Mouse (Mus musculus): ENCODE data around the gene Qpctl.

Qpctl gene

GRCm38 (mm10) chr7:19124713-19125112 lies 24.4 kb downstream of the Qpctl start:
- Histone ChIP-seq H3K27me3 (ENCODE audit: insufficient read depth, low read length) (no peaks in the 10 kb centered on the region), H3K4me1 (replicated peaks; ENCODE audit: low read depth, low read length) (peaks cover 40% of the 10 kb centered on the region), H3K9me3 (ENCODE audit: low read length) (no peaks in the 10 kb centered on the region), H3K4me3 (replicated peaks; ENCODE audit: low read length) (no peak overlapping the region), H3K36me3 (ENCODE audit: insufficient read depth, low read length) (peaks cover 32% of the 10 kb centered on the region)
- TF ChIP-seq NANOG (IDR thresholded peaks at IDR 0.05; ENCODE audit: borderline replicate concordance, low read length) (no peak), POU5F1 (IDR thresholded peaks at IDR 0.05; ENCODE audit: borderline replicate concordance, low read length) (no peak), CTCF (conservative IDR thresholded peaks at IDR 0.05; ENCODE audit: low read length) (no peak)

- H3K4me3 ChIP-seq (replicated peaks; ENCODE audit: low read length): no peak overlapping the region
- peaks cover 8% of the 10 kb centered on the region for H3K9me3 ChIP-seq (ENCODE audit: low read length)
- peaks cover 8% of the 10 kb centered on the region for H3K36me3 ChIP-seq (ENCODE audit: insufficient read depth, low read length)
- TF ChIP-seq CTCF (conservative IDR thresholded peaks at IDR 0.05; ENCODE audit: low read length): no peak
- TF ChIP-seq NANOG (IDR thresholded peaks at IDR 0.05; ENCODE audit: borderline replicate concordance, low read length): no peak
- no peak for TF ChIP-seq POU5F1 (IDR thresholded peaks at IDR 0.05; ENCODE audit: borderline replicate concordance, low read length)
- H3K4me1 ChIP-seq (replicated peaks; ENCODE audit: low read depth, low read length): peaks cover 32% of the 10 kb centered on the region
- H3K27me3 ChIP-seq (ENCODE audit: insufficient read depth, low read length): peaks cover 14% of the 10 kb centered on the region
These were observed 27.4 kb downstream of the Qpctl start for GRCm38 (mm10) chr7:19121686-19122085.

GRCm38 (mm10) chr7:19119631-19120429 lies 29.3 kb downstream of the Qpctl start, which contains the start of gene Fbxo46:
Gene Fbxo46, plus strand, starts transcription at chr7:19119859.
- peaks cover 26% of the 10 kb centered on the region for H3K4me1 ChIP-seq (replicated peaks; ENCODE audit: low read depth, low read length)

GRCm38 (mm10) chr7:19119083-19119482 lies 30.0 kb downstream of the Qpctl start:
- Histone ChIP-seq H3K4me3 (replicated peaks; ENCODE audit: low read length) (no peak overlapping the region), H3K36me3 (ENCODE audit: insufficient read depth, low read length) (no peaks in the 10 kb centered on the region), H3K9me3 (ENCODE audit: low read length) (peaks cover 8% of the 10 kb centered on the region), H3K4me1 (replicated peaks; ENCODE audit: low read depth, low read length) (peaks cover 22% of the 10 kb centered on the region), H3K27me3 (ENCODE audit: insufficient read depth, low read length) (peaks cover 25% of the 10 kb centered on the region)
- TF ChIP-seq POU5F1 (IDR thresholded peaks at IDR 0.05; ENCODE audit: borderline replicate concordance, low read length) (no peak), NANOG (IDR thresholded peaks at IDR 0.05; ENCODE audit: borderline replicate concordance, low read length) (no peak), CTCF (conservative IDR thresholded peaks at IDR 0.05; ENCODE audit: low read length) (no peak)

More at GRCm38 (mm10) chr7:19119631-19120429, 29.3 kb downstream of the Qpctl start, which contains the start of gene Fbxo46:
- Histone ChIP-seq H3K4me3 (replicated peaks; ENCODE audit: low read length) (peak within 1 kb of the TSS; percentile 96), H3K9me3 (ENCODE audit: low read length) (peaks cover 8% of the 10 kb centered on the region), H3K27me3 (ENCODE audit: insufficient read depth, low read length) (peaks cover 25% of the 10 kb centered on the region), H3K36me3 (ENCODE audit: insufficient read depth, low read length) (no peaks in the 10 kb centered on the region)
- no peak for TF ChIP-seq NANOG (IDR thresholded peaks at IDR 0.05; ENCODE audit: borderline replicate concordance, low read length)
- no peak for TF ChIP-seq POU5F1 (IDR thresholded peaks at IDR 0.05; ENCODE audit: borderline replicate concordance, low read length)
- no peak for TF ChIP-seq CTCF (conservative IDR thresholded peaks at IDR 0.05; ENCODE audit: low read length)

GRCm38 (mm10) chr7:19118028-19118771 lies 30.9 kb downstream of the Qpctl start, which contains the start of gene Gm4969:
Gene Gm4969, minus strand, starts transcription at chr7:19118368.
- H3K4me3 ChIP-seq (replicated peaks; ENCODE audit: low read length): peak within 1 kb of the TSS; percentile 49

GRCm38 (mm10) chr7:19109565-19109964 lies 39.5 kb downstream of the Qpctl start:
- H3K27me3 ChIP-seq (ENCODE audit: insufficient read depth, low read length): peaks cover 66% of the 10 kb centered on the region
- H3K4me1 ChIP-seq (replicated peaks; ENCODE audit: low read depth, low read length): no peaks in the 10 kb centered on the region
- no peak overlapping the region for H3K4me3 ChIP-seq (replicated peaks; ENCODE audit: low read length)
- no peaks in the 10 kb centered on the region for H3K9me3 ChIP-seq (ENCODE audit: low read length)
- TF ChIP-seq NANOG (IDR thresholded peaks at IDR 0.05; ENCODE audit: borderline replicate concordance, low read length) (no peak), CTCF (conservative IDR thresholded peaks at IDR 0.05; ENCODE audit: low read length) (no peak), POU5F1 (IDR thresholded peaks at IDR 0.05; ENCODE audit: borderline replicate concordance, low read length) (no peak)
- H3K36me3 ChIP-seq (ENCODE audit: insufficient read depth, low read length): no peaks in the 10 kb centered on the region

More at GRCm38 (mm10) chr7:19118028-19118771, 30.9 kb downstream of the Qpctl start, which contains the start of gene Gm4969:
- no peaks in the 10 kb centered on the region for H3K36me3 ChIP-seq (ENCODE audit: insufficient read depth, low read length)
- TF ChIP-seq CTCF (conservative IDR thresholded peaks at IDR 0.05; ENCODE audit: low read length) (peak; percentile 33), NANOG (IDR thresholded peaks at IDR 0.05; ENCODE audit: borderline replicate concordance, low read length) (no peak)
- H3K9me3 ChIP-seq (ENCODE audit: low read length): peaks cover 8% of the 10 kb centered on the region
- H3K27me3 ChIP-seq (ENCODE audit: insufficient read depth, low read length): peaks cover 31% of the 10 kb centered on the region
- peaks cover 22% of the 10 kb centered on the region for H3K4me1 ChIP-seq (replicated peaks; ENCODE audit: low read depth, low read length)

GRCm38 (mm10) chr7:19107436-19107835 lies 41.7 kb downstream of the Qpctl start:
- no peak overlapping the region for H3K4me3 ChIP-seq (replicated peaks; ENCODE audit: low read length)
- H3K9me3 ChIP-seq (ENCODE audit: low read length): no peaks in the 10 kb centered on the region
- no peaks in the 10 kb centered on the region for H3K36me3 ChIP-seq (ENCODE audit: insufficient read depth, low read length)
- H3K4me1 ChIP-seq (replicated peaks; ENCODE audit: low read depth, low read length): no peaks in the 10 kb centered on the region
- no peak for TF ChIP-seq CTCF (conservative IDR thresholded peaks at IDR 0.05; ENCODE audit: low read length)
- no peak for TF ChIP-seq POU5F1 (IDR thresholded peaks at IDR 0.05; ENCODE audit: borderline replicate concordance, low read length)
- no peak for TF ChIP-seq NANOG (IDR thresholded peaks at IDR 0.05; ENCODE audit: borderline replicate concordance, low read length)
- peaks cover 73% of the 10 kb centered on the region for H3K27me3 ChIP-seq (ENCODE audit: insufficient read depth, low read length)

GRCm38 (mm10) chr7:19104486-19104885 lies 44.6 kb downstream of the Qpctl start:
- H3K4me3 ChIP-seq (replicated peaks; ENCODE audit: low read length): no peak overlapping the region
- TF ChIP-seq NANOG (IDR thresholded peaks at IDR 0.05; ENCODE audit: borderline replicate concordance, low read length) (no peak), CTCF (conservative IDR thresholded peaks at IDR 0.05; ENCODE audit: low read length) (no peak), POU5F1 (IDR thresholded peaks at IDR 0.05; ENCODE audit: borderline replicate concordance, low read length) (no peak)
- H3K9me3 ChIP-seq (ENCODE audit: low read length): no peaks in the 10 kb centered on the region
- no peaks in the 10 kb centered on the region for H3K36me3 ChIP-seq (ENCODE audit: insufficient read depth, low read length)
- H3K27me3 ChIP-seq (ENCODE audit: insufficient read depth, low read length): peaks cover 77% of the 10 kb centered on the region
- H3K4me1 ChIP-seq (replicated peaks; ENCODE audit: low read depth, low read length): no peaks in the 10 kb centered on the region
